In the genomic region with DNA sequence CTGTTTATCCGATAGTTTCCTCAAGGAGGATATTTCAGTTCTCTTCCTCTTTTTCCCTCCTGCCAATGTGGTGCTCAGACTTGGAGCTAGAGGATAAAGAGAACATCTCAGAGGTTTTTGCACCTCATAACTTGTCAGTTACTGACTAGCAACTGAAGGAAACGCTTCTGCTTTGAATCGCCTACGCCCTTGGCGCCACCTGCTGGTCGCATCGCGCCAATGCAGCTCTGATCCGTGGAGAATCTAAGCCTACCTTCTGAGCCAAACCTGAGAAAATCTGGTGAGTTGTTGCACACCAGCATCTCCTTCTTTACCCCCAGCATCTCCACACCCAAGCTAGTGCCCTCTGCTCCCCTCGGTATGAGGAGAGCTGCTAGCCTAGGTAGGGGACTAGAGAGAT, we compare ENCODE assay signal across 7 mouse cellular contexts. TPM values are rescaled to one million over a fixed set of nuclear protein-coding genes. Genes with fewer than 3 reads are reported as not detected.
DNase-seq lines count a peak whose midpoint lies in the region; ATAC-seq and TF ChIP-seq lines count a peak whose summit lies in the region.

No protein-coding gene starts in this region.

- H3K4me3 ChIP-seq in E14TG2a.4 (replicated peaks; ENCODE audit: low read length) = peak overlapping the region; percentile 57

- no peaks in the 10 kb centered on the region for H3K36me3 ChIP-seq in E14TG2a.4 (ENCODE audit: insufficient read depth, low read length)

- ATAC-seq in activated CD4-positive, CD25-positive, alpha-beta regulatory T cell, adult 4 months = peak; percentile 81

- peak; percentile 78 to 91 for DNase-seq in cerebellum, postnatal 4 days (ENCODE audit: low spot score in 2 of 2)
- peak; percentile 85 for DNase-seq in heart, adult 8-10 months (ENCODE audit: low spot score)
- peak; percentile 85 for DNase-seq in layer of hippocampus, adult 9-10 months (ENCODE audit: low spot score)
- peak; percentile 86 for DNase-seq in lung, postnatal 25 days (ENCODE audit: low spot score)
- peak; percentile 58 for DNase-seq in spleen, adult 12 weeks (ENCODE audit: low spot score)

- peaks cover 50% of the 10 kb centered on the region for H3K4me1 ChIP-seq in E14TG2a.4 (replicated peaks; ENCODE audit: low read depth, low read length)

- peak; percentile 84 for TF ChIP-seq CTCF in E14TG2a.4 (conservative IDR thresholded peaks at IDR 0.05; ENCODE audit: low read length)

- no peaks in the 10 kb centered on the region for H3K9me3 ChIP-seq in E14TG2a.4 (ENCODE audit: low read length)

- H3K27me3 ChIP-seq in E14TG2a.4 (ENCODE audit: insufficient read depth, low read length) = no peaks in the 10 kb centered on the region

RNA-seq across cellular contexts. Expression of gene N4bp1, which starts 18.0 kb away (rescaled TPM):
- 10 to 100 TPM in 1 of 2 experiments, 1 to 10 TPM in 1; 10.0 to 11.8 TPM for polyA plus RNA-seq in activated CD4-positive, CD25-positive, alpha-beta regulatory T cell, adult 4 months (2017; shearing (Covaris generic))
- 10 to 100 TPM; 15.8 to 17.9 (median 16.3) TPM for total RNA-seq in heart, adult 8-10 months (2022)

Comparison
In these comparisons a context has a peak if more than half of its experiments do, and no peak if none do; other contexts are left out.
1. Peak in every context shown above with its lines: DNase-seq, ATAC-seq and H3K4me3 ChIP-seq.